Mouse (Mus musculus) adrenal gland, postnatal 25 days (tissue): ENCODE data around the gene Urb1. TPM values are rescaled to one million over a fixed set of nuclear protein-coding genes. Genes with fewer than 3 reads are reported as not detected.

ENCODE experiments used
- DNase-seq: peaks from one replicate; pipeline ENCODE4 v3.0.0; 2021; ENCODE audit warnings: mixed read lengths
- total RNA-seq: library from RNA; stranded (reverse); gene quantifications from 2 replicates; pipeline ENCODE4 v1.2.3, GENCODE M21; 2021

Urb1 gene
- total RNA-seq, 1 experiment from 2014 or later: 14.3 TPM

- no peak for DNase-seq
Measured at GRCm38 (mm10) chr16:90822981-90823380, 12.8 kb upstream of the Urb1 start.

GRCm38 (mm10) chr16:90822284-90822935 lies 12.2 kb upstream of the Urb1 start:
- DNase-seq: no peak

GRCm38 (mm10) chr16:90821046-90821697 lies 11.0 kb upstream of the Urb1 start:
- DNase-seq: no peak

- DNase-seq: no peak
Measured at GRCm38 (mm10) chr16:90820326-90820725, 10.1 kb upstream of the Urb1 start.

- no peak for DNase-seq
Measured at GRCm38 (mm10) chr16:90812086-90812485, 1.9 kb upstream of the Urb1 start.

- no peak for DNase-seq
Measured at GRCm38 (mm10) chr16:90810716-90811256, 573 bp upstream of the Urb1 start.

- no peak for DNase-seq
Measured at GRCm38 (mm10) chr16:90804466-90804865, 5.7 kb downstream of the Urb1 start.

- DNase-seq: peak; percentile 48
Measured at GRCm38 (mm10) chr16:90801928-90802327, 8.3 kb downstream of the Urb1 start.

GRCm38 (mm10) chr16:90801251-90801650 lies 9.0 kb downstream of the Urb1 start:
- DNase-seq: no peak

- no peak for DNase-seq
Measured at GRCm38 (mm10) chr16:90799840-90800239, 10.4 kb downstream of the Urb1 start.

- no peak for DNase-seq
Measured at GRCm38 (mm10) chr16:90798848-90799247, 11.4 kb downstream of the Urb1 start.

- no peak for DNase-seq
Measured at GRCm38 (mm10) chr16:90798446-90798845, 11.8 kb downstream of the Urb1 start.

GRCm38 (mm10) chr16:90794708-90795107 lies 15.5 kb downstream of the Urb1 start:
- no peak for DNase-seq

- peak; percentile 42 for DNase-seq
Measured at GRCm38 (mm10) chr16:90792500-90792899, 17.7 kb downstream of the Urb1 start.

GRCm38 (mm10) chr16:90792066-90792465 lies 18.1 kb downstream of the Urb1 start:
- DNase-seq: no peak

GRCm38 (mm10) chr16:90790946-90791345 lies 19.3 kb downstream of the Urb1 start:
- DNase-seq: no peak

GRCm38 (mm10) chr16:90788580-90788979 lies 21.6 kb downstream of the Urb1 start:
- no peak for DNase-seq

GRCm38 (mm10) chr16:90785257-90785656 lies 25.0 kb downstream of the Urb1 start:
- no peak for DNase-seq

GRCm38 (mm10) chr16:90783302-90783701 lies 26.9 kb downstream of the Urb1 start:
- DNase-seq: no peak

- DNase-seq: no peak
Measured at GRCm38 (mm10) chr16:90779783-90780182, 30.4 kb downstream of the Urb1 start.

- DNase-seq: no peak
Measured at GRCm38 (mm10) chr16:90775946-90776520, 34.2 kb downstream of the Urb1 start.

GRCm38 (mm10) chr16:90774646-90775045 lies 35.6 kb downstream of the Urb1 start:
- no peak for DNase-seq

GRCm38 (mm10) chr16:90774216-90774615 lies 36.0 kb downstream of the Urb1 start:
- DNase-seq: no peak
